Mouse (Mus musculus): ENCODE results near the gene Dnal1. TPM values are rescaled to one million over a fixed set of nuclear protein-coding genes. Genes with fewer than 3 reads are reported as not detected.

Dnal1 gene
- total and polyA plus RNA-seq, 3 experiments: 1.3 to 1.7 TPM; not detected in 1

DNA sequence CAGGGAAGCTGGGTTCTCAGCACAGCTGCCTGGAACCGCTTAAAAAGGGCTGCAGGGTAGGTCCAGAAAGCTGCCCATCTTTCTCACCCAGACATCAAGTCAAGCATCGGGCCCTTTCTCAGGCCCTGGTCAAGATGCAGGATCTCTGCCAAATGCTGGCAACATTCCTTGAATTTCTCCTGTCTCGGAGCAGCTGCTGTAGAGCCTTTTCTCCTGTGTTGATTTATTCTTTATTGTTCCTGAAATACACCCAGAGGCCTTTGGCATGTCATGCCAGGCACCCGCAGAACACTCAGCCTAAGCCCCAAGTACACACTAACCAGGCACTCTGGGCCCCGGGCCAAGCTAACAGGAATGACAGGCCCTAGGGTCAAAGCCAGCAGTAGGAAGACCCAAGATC lies 72.8 kb downstream of the Dnal1 start:
- Histone ChIP-seq H3K9ac (ENCODE audit: control insufficient read depth, low read depth, low read length, poor library complexity, severe bottlenecking) (no peak overlapping the region), H3K36me3 (ENCODE audit: control insufficient read depth in 1 of 2, insufficient read depth in 2 of 2, low read length in 2 of 2) (peaks cover 9 to 16% of the 10 kb centered on the region in 2 experiments), H3K79me2 (ENCODE audit: control insufficient read depth, insufficient read depth, low read length, poor library complexity) (peaks cover 93% of the 10 kb centered on the region), H3K4me1 (ENCODE audit: control insufficient read depth in 1 of 2, insufficient read depth in 2 of 2, low read length in 2 of 2) (peaks cover 6 to 29% of the 10 kb centered on the region in 2 experiments), H3K9me3 (replicated peaks; ENCODE audit: insufficient read depth, low read length) (no peaks in the 10 kb centered on the region), H3K27me3 (ENCODE audit: control insufficient read depth in 1 of 2, insufficient read depth in 2 of 2, low read length in 2 of 2) (no peaks in the 10 kb centered on the region), H3K27ac (ENCODE audit: control insufficient read depth, low read depth, low read length) (no peak overlapping the region), H3K4me3 (ENCODE audit: control insufficient read depth in 1 of 2, insufficient read depth in 1 of 2, low read depth in 2 of 2, low read length in 2 of 2) (no peak overlapping the region)
- TF ChIP-seq RCOR1 (IDR thresholded peaks at IDR 0.05; ENCODE audit: low read depth, low read length): no peak
- no peak for TF ChIP-seq NRF1 (IDR thresholded peaks at IDR 0.05; ENCODE audit: insufficient read depth, low read depth, low read length, poor library complexity, severe bottlenecking)
- no peak for TF ChIP-seq ETS1 (IDR thresholded peaks at IDR 0.05; ENCODE audit: low read depth, low read length)
- TF ChIP-seq HCFC1 (IDR thresholded peaks at IDR 0.05; ENCODE audit: low read depth, low read length): no peak
- TF ChIP-seq GATA1 (IDR thresholded peaks at IDR 0.05; ENCODE audit: low read depth, low read length): no peak
- no peak for TF ChIP-seq ZKSCAN1 (IDR thresholded peaks at IDR 0.05; ENCODE audit: low read depth, low read length)
- TF ChIP-seq ELF1 (IDR thresholded peaks at IDR 0.05; ENCODE audit: low read depth, low read length): no peak
- TF ChIP-seq MEF2A (IDR thresholded peaks at IDR 0.05; ENCODE audit: extremely low read depth, insufficient replicate concordance, low read depth, low read length, poor library complexity, severe bottlenecking): no peak
- no peak for TF ChIP-seq MYC (IDR thresholded peaks at IDR 0.05; ENCODE audit: low read depth, low read length)
- no peak for DNase-seq (ENCODE audit: low read depth, low spot score)

DNA sequence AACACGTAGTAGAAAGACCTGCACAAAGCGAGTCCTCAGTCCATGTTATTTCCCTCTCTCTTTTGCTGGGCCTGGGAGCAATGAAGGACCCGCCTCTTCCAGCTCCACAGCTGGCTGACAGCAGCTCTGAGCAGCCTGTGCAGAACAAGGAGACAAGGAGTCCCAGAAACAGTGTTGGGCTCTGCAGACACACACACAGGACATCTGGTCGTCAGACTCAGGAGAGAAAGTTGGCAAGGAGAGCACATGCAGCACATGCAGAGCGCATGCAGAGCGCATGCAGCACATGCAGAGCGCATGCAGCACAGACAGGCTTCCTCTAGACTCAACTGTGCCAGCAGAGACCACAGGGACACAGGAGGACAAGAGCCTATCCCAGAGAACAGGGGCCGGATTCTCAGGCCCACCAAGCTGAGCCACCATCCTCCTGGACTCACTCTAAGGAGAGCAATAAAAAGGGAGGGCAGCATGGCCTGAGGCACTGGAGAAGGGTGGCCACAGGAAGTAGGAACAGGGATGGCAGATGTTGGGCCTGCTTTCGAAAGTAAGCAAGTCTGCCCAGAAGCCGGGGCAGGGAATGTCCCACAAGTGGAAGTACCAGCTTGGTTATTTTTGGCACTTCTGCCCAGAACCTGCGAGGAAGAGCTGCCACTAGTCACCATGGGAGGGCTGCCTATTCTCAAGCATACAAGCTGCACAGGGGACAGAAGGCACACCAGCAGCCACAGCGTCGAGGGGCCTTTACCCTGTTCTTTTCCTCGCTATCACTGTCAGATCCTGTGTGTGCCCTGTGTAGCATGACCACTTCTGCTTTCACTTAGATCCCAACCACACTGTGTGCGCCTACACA lies 73.8 kb downstream of the Dnal1 start:
- Histone ChIP-seq H3K36me3 (ENCODE audit: control insufficient read depth in 1 of 2, insufficient read depth in 2 of 2, low read length in 2 of 2) (peaks cover 5 to 14% of the 10 kb centered on the region in 2 experiments), H3K4me1 (ENCODE audit: control insufficient read depth in 1 of 2, insufficient read depth in 2 of 2, low read length in 2 of 2) (peaks cover 6 to 24% of the 10 kb centered on the region in 2 experiments), H3K4me3 (ENCODE audit: control insufficient read depth in 1 of 2, insufficient read depth in 1 of 2, low read depth in 2 of 2, low read length in 2 of 2) (no peak overlapping the region), H3K9ac (ENCODE audit: control insufficient read depth, low read depth, low read length, poor library complexity, severe bottlenecking) (no peak overlapping the region), H3K27ac (ENCODE audit: control insufficient read depth, low read depth, low read length) (no peak overlapping the region), H3K27me3 (ENCODE audit: control insufficient read depth in 1 of 2, insufficient read depth in 2 of 2, low read length in 2 of 2) (no peaks in the 10 kb centered on the region), H3K9me3 (replicated peaks; ENCODE audit: insufficient read depth, low read length) (no peaks in the 10 kb centered on the region), H3K79me2 (ENCODE audit: control insufficient read depth, insufficient read depth, low read length, poor library complexity) (peaks cover 96% of the 10 kb centered on the region)
- no peak for TF ChIP-seq MYC (IDR thresholded peaks at IDR 0.05; ENCODE audit: low read depth, low read length)
- peak; percentile 25; the same call in 1 of the 2 replicates for TF ChIP-seq ETS1 (IDR thresholded peaks at IDR 0.05; ENCODE audit: low read depth, low read length)
- TF ChIP-seq ZKSCAN1 (IDR thresholded peaks at IDR 0.05; ENCODE audit: low read depth, low read length): no peak
- TF ChIP-seq MYB (IDR thresholded peaks at IDR 0.05; ENCODE audit: low read depth, low read length): no peak
- TF ChIP-seq RCOR1 (IDR thresholded peaks at IDR 0.05; ENCODE audit: low read depth, low read length): no peak
- TF ChIP-seq KAT2A (conservative IDR thresholded peaks at IDR 0.05; ENCODE audit: low read depth, low read length): no peak
- TF ChIP-seq POLR2A (IDR thresholded peaks at IDR 0.05; ENCODE audit: control insufficient read depth in 1 of 2, insufficient read depth in 1 of 2, low read depth in 1 of 2, low read length in 2 of 2, poor library complexity in 1 of 2): no peak
- peak in 1 of 2 experiments; percentile 17; a peak in 1 of 4 replicates for TF ChIP-seq EP300 (IDR thresholded peaks at IDR 0.05; ENCODE audit: low read depth in 1 of 2, low read length in 2 of 2)
- TF ChIP-seq GATA1 (IDR thresholded peaks at IDR 0.05; ENCODE audit: low read depth, low read length): no peak
- TF ChIP-seq CTCF (IDR thresholded peaks at IDR 0.05 in 2 of 3, conservative IDR thresholded peaks at IDR 0.05 in 1 of 3; ENCODE audit: control insufficient read depth in 1 of 3, insufficient read depth in 1 of 3, low read depth in 2 of 3, low read length in 3 of 3, poor library complexity in 1 of 3, severe bottlenecking in 1 of 3): no peak
- no peak for TF ChIP-seq NRF1 (IDR thresholded peaks at IDR 0.05; ENCODE audit: insufficient read depth, low read depth, low read length, poor library complexity, severe bottlenecking)
- TF ChIP-seq USF1 (IDR thresholded peaks at IDR 0.05; ENCODE audit: low read depth, low read length): no peak
- TF ChIP-seq JUND (IDR thresholded peaks at IDR 0.05; ENCODE audit: low read depth, low read length): no peak
- no peak for TF ChIP-seq RAD21 (IDR thresholded peaks at IDR 0.05; ENCODE audit: low read depth, low read length)
- TF ChIP-seq TCF12 (IDR thresholded peaks at IDR 0.05; ENCODE audit: low read depth, low read length): no peak
- no peak for TF ChIP-seq POLR2AphosphoS5 (IDR thresholded peaks at IDR 0.05; ENCODE audit: borderline replicate concordance, low read depth, low read length)
- no peak for TF ChIP-seq POLR2AphosphoS2 (IDR thresholded peaks at IDR 0.05; ENCODE audit: low read length)
- TF ChIP-seq MAX (IDR thresholded peaks at IDR 0.05; ENCODE audit: low read length): no peak
- no peak for TF ChIP-seq E2F4 (IDR thresholded peaks at IDR 0.05; ENCODE audit: borderline replicate concordance, low read depth, low read length)
- no peak for TF ChIP-seq MAZ (IDR thresholded peaks at IDR 0.05; ENCODE audit: low read depth, low read length)
- TF ChIP-seq CHD1 (IDR thresholded peaks at IDR 0.05; ENCODE audit: low read depth, low read length): no peak
- TF ChIP-seq GABPA (IDR thresholded peaks at IDR 0.05; ENCODE audit: low read depth, low read length): no peak
- no peak for TF ChIP-seq ZNF384 (IDR thresholded peaks at IDR 0.05; ENCODE audit: low read depth, low read length)
- no peak for TF ChIP-seq TAL1 (IDR thresholded peaks at IDR 0.05; ENCODE audit: low read length)
- TF ChIP-seq SIN3A (IDR thresholded peaks at IDR 0.05; ENCODE audit: low read length): no peak
- peak; percentile 38; the same call in 1 of the 2 replicates for TF ChIP-seq MXI1 (IDR thresholded peaks at IDR 0.05; ENCODE audit: low read depth, low read length)
- peak; percentile 61 for DNase-seq (ENCODE audit: low read depth, low spot score)
